Mouse (Mus musculus) limb, embryonic 14.5 days (tissue): ENCODE results near the gene Taldo1. TPM values are rescaled to one million over a fixed set of nuclear protein-coding genes. Genes with fewer than 3 reads are reported as not detected.
A peak's percentile ranks its signal among the peaks of the same experiment; 100 is the strongest.

Source experiments
- ATAC-seq: fragments of 200-750 bp; cut with Nextera tagmentation; 2 replicates; pipeline ENCODE4 v1.8.0; 2017; ENCODE audit warnings: low read depth, moderate number of reproducible peaks, moderate TSS enrichment; ENCODE audit not compliant: low FRiP score
- DNase-seq: peaks from one replicate; pipeline ENCODE4 v3.0.0-alpha.2; 2015; ENCODE audit warnings: low spot score
- H3K27ac ChIP-seq: fragments of 300-500 bp; sonication (generic); replicated peaks from 2 replicates; pipeline ENCODE4 v1.5.1; 2014; ENCODE audit warnings: low read depth, mild to moderate bottlenecking, low read length, moderate library complexity, mixed read lengths
- H3K27me3 ChIP-seq: fragments of 300-500 bp; sonication (generic); 2 replicates; pipeline ENCODE4 v1.6.1; 2014; ENCODE audit warnings: low read length, mixed read lengths; ENCODE audit not compliant: control insufficient read depth, insufficient read depth
- H3K36me3 ChIP-seq: fragments of 300-500 bp; sonication (generic); 2 replicates; pipeline ENCODE4 v1.6.1; 2014; ENCODE audit warnings: mild to moderate bottlenecking, low read length, moderate library complexity, mixed read lengths; ENCODE audit not compliant: control insufficient read depth, insufficient read depth
- H3K4me1 ChIP-seq: fragments of 300-500 bp; sonication (generic); 2 replicates; pipeline ENCODE4 v1.6.1; 2014; ENCODE audit warnings: antibody characterized with exemption, low read length, mixed read lengths; ENCODE audit not compliant: control insufficient read depth, insufficient read depth
- H3K4me2 ChIP-seq: fragments of 300-500 bp; sonication (generic); replicated peaks from 2 replicates; pipeline ENCODE4 v1.6.1; 2014; ENCODE audit warnings: low read depth, mild to moderate bottlenecking, low read length, moderate library complexity; ENCODE audit not compliant: severe bottlenecking
- H3K4me3 ChIP-seq: fragments of 300-500 bp; sonication (generic); replicated peaks from 2 replicates; pipeline ENCODE4 v1.5.1; 2014; ENCODE audit warnings: low read length
- H3K9ac ChIP-seq: fragments of 300-500 bp; sonication (generic); 2 replicates; pipeline ENCODE4 v1.6.1; 2014; ENCODE audit warnings: mild to moderate bottlenecking, low read depth, low read length, moderate library complexity; ENCODE audit not compliant: severe bottlenecking
- H3K9me3 ChIP-seq: fragments of 300-500 bp; sonication (generic); 2 replicates; pipeline ENCODE4 v1.6.1; 2016; ENCODE audit warnings: low read length; ENCODE audit not compliant: control insufficient read depth
- POLR2A ChIP-seq: fragments of 200-500 bp; IDR thresholded peaks from 2 replicates; pipeline ENCODE4 v1.8.0; 2012; ENCODE audit warnings: inconsistent platforms, mild to moderate bottlenecking, moderate library complexity, borderline replicate concordance; ENCODE audit not compliant: insufficient read depth, insufficient read length; ENCODE audit errors: extremely low read depth
- WGBS: fragments of 180-500 bp; shearing (Covaris S2); extraction: QIAGEN DNeasy Blood & Tissue Kit; methylation state at CpG from one replicate; pipeline ENCODE4 v1.1.7; 2014; 5-methylcytosine and 5-hydroxymethylcytosine counted together
- polyA plus RNA-seq, 2 experiments: library from polyadenylated mRNA; depleted of rRNA in 1 of 2; stranded (reverse) in 1 of 2; unstranded in 1 of 2; fragments of >200 nt; fragmentation: Nextera tagmentation in 1 of 2; extraction: Ambion mirVana in 1 of 2; gene quantifications; 2 replicates each; pipeline versions ENCODE4 v1.2.1 to v1.2.3; 2012 to 2014

The Taldo1 gene
- polyA plus RNA-seq, 2 experiments: 188 to 238 TPM

DNA sequence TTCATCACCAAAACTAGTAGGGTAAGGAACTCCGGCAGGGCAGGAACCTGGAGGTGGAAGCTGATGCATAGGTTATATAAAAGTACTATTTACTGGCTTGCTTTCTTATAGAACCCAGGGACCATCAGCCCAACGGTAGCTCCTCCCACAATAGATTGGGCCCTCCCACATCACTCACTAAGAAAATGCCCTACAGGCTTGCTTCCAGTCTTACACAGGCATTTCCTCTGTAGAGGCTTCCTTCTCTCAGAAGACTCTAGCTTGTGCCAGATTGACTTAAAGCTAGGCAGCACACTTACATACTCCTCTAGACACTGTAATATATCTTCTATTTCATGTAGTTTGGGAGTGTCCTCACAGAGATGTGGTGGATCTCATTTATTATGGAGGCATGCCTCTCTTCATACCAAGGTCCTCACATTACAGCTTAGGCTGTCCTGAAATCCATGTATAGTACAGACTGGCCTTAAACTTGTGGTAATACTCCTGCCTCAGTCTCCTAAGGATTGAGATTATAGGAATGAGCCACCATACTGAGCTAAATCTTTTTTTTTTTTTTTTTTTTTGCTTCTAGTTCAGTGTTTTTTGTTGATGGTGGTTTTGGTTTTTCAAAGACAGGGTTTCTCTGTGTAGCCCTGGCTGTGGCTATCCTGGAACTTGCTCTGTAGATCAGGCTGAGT is 4.1 kb upstream of the Taldo1 start:
- Histone ChIP-seq H3K27ac (no peak overlapping the region), H3K9me3 (no peaks in the 10 kb centered on the region), H3K4me1 (peaks cover 10% of the 10 kb centered on the region), H3K27me3 (no peaks in the 10 kb centered on the region), H3K4me3 (no peak overlapping the region), H3K9ac (no peak overlapping the region), H3K36me3 (no peaks in the 10 kb centered on the region), H3K4me2 (no peak overlapping the region)
- TF ChIP-seq POLR2A: no peak
- ATAC-seq: no peak
- WGBS: 54% methylated on average over 2 of the region's 2 CpGs
- no peak for DNase-seq

DNA sequence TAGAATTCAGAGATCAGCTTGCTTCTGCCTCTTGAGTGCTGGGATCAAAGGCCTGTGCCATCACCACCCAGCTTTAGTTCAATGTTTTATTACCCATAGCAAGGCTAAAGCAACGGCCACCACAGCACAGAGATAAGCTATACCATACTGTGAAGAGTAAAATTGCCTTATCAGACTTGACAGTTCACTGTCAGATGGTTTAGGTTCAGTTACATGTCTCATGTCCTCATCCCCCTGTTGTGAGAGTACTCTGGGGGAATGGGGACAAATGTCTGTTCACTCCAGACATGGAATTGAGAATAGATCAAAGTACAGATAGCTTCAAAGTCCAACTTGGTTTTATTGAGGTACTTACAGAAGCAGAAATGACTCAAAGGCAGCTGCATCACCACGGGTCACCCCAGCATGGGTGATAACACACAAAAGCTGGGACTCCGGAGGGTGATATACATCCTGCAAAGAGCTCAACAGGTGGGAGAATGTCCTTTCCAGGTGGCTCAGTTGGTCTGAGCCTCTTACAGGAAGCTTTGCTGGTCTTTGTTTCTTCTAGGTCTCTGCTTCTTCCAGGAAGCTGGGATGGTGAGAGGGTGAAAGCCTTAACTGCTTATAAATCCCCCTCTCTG is 3.4 kb upstream of the Taldo1 start:
- Histone ChIP-seq H3K9ac (no peak overlapping the region), H3K9me3 (no peaks in the 10 kb centered on the region), H3K4me2 (no peak overlapping the region), H3K4me1 (peaks cover 13% of the 10 kb centered on the region), H3K36me3 (no peaks in the 10 kb centered on the region), H3K27me3 (no peaks in the 10 kb centered on the region), H3K27ac (no peak overlapping the region), H3K4me3 (no peak overlapping the region)
- no peak for ATAC-seq
- TF ChIP-seq POLR2A: no peak
- DNase-seq: no peak
- WGBS: 38% methylated on average over 3 of the region's 3 CpGs

DNA sequence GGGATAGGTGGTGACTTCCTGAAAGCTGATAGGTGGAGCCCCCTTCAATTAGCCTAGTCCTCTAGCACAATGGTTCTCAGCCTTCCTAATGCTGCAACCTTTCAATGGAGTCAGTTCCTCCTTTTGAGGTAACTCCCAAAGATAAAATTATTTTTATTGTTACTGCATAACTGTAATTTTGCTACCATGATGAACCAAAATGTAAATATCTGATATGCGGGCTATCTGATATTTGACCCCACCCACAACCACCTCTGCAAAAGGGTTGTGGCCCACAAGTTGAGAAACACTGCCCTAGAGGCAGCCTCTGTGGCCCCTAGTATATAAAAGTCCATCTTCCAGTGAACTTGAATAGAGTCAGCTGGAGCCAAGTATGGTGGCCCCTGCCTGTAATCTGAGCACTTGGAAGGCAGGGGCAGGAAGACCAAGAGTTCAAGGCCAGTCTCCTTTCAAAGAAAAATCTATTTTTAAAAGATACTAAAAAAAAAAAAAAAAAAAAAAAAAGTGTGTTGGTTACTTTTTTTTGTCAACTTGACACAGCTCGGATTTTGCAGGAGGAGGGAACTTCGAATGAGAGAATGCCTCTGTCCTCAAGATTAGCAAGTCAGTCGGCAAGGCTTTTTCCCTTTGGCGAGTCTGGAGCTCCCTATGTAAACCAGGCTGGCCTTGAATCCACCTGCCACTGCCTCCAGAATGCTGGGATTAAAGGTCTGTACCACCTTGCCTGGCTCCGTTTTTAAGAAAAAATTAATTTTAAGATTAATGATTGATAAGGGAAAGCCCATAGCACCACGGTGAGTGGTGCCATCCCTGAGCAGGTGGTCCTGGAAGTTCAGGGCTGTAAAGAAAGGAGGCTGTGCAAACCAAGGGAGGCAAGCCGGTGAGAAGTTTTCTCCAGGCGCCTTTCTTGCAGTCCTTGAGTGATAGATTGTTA is 1.4 kb upstream of the Taldo1 start:
- 49% methylated on average over 9 of the region's 9 CpGs for WGBS
- Histone ChIP-seq H3K27ac (no peak overlapping the region), H3K4me2 (no peak overlapping the region), H3K36me3 (no peaks in the 10 kb centered on the region), H3K27me3 (no peaks in the 10 kb centered on the region), H3K9me3 (no peaks in the 10 kb centered on the region), H3K4me3 (no peak overlapping the region), H3K4me1 (peaks cover 13% of the 10 kb centered on the region), H3K9ac (no peak overlapping the region)
- ATAC-seq (no peak), DNase-seq (no peak)
- no peak for TF ChIP-seq POLR2A

DNA sequence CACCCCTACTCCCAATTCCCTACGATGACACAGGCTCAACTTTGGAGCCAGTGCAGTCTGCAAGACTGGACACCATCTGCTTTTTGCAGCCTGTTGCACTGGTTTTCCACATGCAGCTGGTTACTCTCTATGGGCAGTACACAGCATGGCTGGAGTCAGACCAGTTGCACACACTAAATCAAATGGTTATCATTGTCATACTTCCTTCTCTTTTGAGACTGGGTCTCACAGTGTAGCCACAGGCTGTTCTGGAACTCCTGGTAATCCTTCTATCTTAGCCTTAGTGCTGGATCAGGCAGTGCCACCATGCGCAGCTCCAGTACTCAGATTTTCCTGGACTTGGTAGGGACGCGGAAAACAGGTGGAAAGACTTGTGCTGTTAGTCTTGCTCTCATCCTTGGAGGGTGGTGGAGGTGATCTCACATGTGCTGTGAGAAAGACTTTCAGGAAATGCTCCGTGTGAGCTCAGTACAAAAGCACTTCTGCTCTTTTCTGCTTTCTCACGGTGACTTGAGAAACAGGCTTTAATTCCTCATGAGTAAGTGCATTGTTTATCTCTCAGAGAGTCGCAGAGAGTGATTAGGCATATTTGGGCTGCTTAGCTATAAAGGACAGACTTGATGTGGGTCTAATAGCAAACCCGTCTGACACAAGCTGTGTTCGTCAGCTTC is 688 bp downstream of the Taldo1 start:
- no peak overlapping the region; the same call in 1 of the 2 replicates for H3K27ac ChIP-seq
- 41% methylated on average over 9 of the region's 9 CpGs for WGBS
- no peak for DNase-seq
- peak overlapping the region; percentile 94 for H3K4me2 ChIP-seq
- no peak for TF ChIP-seq POLR2A
- H3K9ac ChIP-seq: peak overlapping the region; percentile 75
- peak overlapping the region; percentile 68 for H3K4me3 ChIP-seq
- no peaks in the 10 kb centered on the region for H3K9me3 ChIP-seq
- H3K27me3 ChIP-seq: no peaks in the 10 kb centered on the region
- ATAC-seq: no peak
- H3K4me1 ChIP-seq: peaks cover 13% of the 10 kb centered on the region
- peaks cover 8% of the 10 kb centered on the region; the same call in 1 of the 2 replicates for H3K36me3 ChIP-seq

DNA sequence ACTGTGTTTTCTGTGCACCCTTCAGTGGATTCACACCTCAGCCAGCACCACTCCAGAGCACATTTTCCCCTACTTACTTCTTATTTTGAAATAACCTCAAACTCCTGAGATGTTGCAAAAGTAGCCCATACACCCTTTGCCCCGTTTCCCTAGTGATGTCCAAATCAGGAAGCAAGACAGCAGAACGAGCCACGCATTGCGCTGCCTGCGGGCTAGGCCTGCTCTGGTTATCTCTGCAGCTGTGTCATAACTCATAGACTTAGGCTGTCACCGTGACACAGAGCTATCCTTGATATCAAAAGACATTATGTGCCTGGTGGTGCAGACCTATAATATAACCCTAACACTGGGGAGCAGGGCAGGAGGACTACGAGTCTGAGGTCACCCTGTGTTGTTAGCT is 2.2 kb downstream of the Taldo1 start:
- no peaks in the 10 kb centered on the region for H3K9me3 ChIP-seq
- no peaks in the 10 kb centered on the region for H3K27me3 ChIP-seq
- peaks cover 21% of the 10 kb centered on the region for H3K36me3 ChIP-seq
- no peak for ATAC-seq
- 81% methylated on average over 7 of the region's 7 CpGs for WGBS
- no peak for DNase-seq
- no peak overlapping the region for H3K27ac ChIP-seq
- H3K9ac ChIP-seq: no peak overlapping the region
- H3K4me2 ChIP-seq: no peak overlapping the region
- TF ChIP-seq POLR2A: no peak
- peaks cover 13% of the 10 kb centered on the region for H3K4me1 ChIP-seq
- no peak overlapping the region for H3K4me3 ChIP-seq
